Mouse (Mus musculus) megakaryocyte, embryonic 14.5 days (primary cell): Measurements from ENCODE around the gene Igf2bp1.

Experiments used
- FLI1 ChIP-seq: IDR thresholded peaks from 2 replicates; pipeline ENCODE4 v1.6.1; 2012; ENCODE audit warnings: low read length, inconsistent platforms, mixed read lengths
- GATA1 ChIP-seq: IDR thresholded peaks from 3 replicates; pipeline ENCODE4 v1.6.1; 2012; ENCODE audit warnings: mixed read lengths, low read length, inconsistent platforms, borderline replicate concordance

DNA sequence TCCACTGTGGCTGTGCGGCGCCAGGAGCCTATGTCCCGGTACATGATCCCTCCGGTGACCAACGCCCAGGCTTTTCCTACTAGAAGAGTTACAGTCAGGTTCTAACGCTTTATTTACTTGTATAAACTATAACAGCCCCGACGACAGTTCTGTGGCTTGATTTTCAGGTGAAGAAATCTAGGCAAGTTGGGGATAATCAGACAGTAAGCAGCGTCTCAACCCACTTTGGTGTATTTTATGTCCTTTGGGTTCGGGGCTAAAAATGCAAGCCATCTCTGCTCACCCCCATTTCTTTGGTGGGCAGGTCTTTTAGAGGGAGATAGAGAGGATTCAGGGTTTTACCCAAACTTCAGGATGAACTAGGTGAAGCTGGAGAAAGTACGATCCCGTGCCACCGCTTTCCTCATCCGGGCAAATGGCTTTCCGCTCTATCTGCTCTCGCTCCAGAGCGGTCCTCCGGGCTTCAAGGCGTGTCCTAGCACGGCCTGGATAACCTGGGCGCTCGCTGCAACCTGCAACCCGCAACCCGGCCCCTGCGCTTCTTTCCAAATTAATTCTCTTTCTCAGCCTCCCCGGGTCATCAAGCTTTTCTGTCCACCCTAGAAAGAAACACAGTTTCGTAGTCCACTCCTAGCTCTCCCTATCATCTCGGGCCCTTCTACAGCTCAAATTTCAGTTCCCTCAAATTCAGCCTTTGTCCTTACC lies 90.6 kb downstream of the Igf2bp1 start:
- TF ChIP-seq FLI1: no peak
- no peak for TF ChIP-seq GATA1
